Mouse (Mus musculus) urinary bladder, postnatal 4 days (tissue): Measurements from ENCODE around the gene Vamp8.

ENCODE experiments used
- DNase-seq, 2 experiments: peaks; one replicate each; pipeline ENCODE4 v3.0.0; 2021 to 2022; ENCODE audit warnings: low spot score in 2 of 2

The Vamp8 gene

DNA sequence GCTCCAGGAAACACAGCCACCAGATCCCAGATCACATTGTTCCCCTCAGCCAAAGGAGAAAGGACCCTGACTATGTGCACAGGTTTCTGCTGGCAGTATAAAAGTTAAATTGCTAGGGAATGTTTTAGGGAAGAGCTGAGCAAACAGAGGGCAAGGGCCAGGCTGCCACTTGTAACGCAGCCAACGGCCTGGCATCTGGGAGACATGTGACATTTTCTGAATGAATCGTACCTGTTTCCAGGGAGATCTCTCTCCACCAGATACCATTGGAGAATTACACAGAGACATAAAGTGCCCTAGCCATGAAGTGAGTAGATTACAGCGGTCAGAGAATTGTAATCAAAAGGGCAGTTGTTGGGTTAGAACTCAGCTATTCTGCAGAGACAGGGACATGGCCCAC is 17.3 kb downstream of the Vamp8 start:
- no peak for DNase-seq

DNA sequence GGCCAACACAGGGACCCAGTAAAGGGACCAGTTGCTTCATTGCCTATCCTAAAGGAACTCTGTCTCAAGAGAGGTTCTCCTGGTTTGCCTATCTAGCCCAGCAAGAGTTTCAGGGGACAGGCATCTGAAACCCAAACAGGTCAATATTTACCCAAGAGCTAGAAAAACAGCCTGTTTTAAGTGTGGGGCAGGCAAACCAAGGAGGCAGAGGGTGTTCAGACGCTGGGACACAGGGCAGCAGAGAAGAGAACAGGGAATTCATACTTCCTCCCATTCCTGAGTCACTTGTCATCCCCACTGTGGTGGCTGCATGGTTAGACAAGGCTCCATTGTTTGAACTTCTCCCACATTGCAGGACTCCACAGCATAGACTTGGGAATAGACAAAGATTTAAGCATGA is 18.9 kb downstream of the Vamp8 start:
- DNase-seq, result no peak

DNA sequence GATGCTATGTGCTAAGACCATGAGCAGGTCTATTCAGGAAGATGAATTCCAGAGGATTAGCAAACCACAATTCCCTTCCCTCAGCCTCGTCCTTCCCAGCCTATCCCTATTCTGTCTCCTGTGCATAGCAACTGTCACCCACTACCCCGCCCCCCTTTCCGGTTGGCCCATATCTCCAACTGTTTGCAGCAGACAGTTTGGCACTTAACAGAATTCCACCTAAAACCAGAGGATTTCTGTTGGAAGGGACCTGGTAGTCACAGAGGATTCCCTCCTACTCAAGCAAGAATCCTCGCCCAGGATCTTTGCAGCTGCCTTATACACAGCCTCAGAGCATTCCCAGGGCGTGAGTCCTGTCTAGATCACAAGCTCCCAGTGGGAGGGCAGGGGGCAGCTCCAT is 19.4 kb downstream of the Vamp8 start:
- DNase-seq, result no peak

DNA sequence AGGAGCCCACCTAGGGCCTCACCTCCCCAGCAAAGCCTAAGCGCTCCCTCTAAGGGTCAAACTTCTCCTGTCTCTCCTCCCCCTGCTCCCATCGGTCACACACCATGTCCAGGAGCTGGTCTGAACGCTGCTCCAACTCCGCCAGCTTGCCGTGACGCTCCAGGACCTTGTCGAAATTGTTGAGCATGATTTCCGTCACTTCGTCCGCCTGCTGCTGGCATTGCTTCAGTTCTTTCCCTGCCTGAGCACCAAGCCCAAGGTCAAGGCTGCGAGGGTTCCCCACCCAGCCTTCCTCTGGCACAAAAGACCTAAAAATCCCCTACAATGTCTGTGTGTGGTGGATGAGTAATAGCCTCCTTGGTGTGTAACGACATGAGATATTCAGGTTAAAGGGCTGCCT is 20.4 kb downstream of the Vamp8 start:
- no peak for DNase-seq

DNA sequence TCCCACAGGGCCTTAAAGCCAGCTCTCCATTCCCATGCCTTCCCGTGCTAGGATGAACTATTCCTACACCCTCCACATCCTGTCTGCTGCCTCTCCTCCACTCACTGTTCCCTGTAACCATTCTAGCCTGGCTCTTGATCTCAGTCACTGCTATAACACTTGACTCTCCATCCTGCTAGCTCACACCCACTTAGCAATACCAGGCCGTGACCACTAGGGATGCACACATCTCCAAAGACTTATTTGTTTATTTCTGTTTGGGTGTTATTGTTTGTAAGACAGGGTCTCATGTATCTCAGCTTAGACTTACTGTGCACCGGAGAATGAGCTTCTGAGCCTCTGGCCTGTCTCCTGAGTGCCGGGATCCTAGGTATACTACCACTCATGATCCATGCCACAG is 20.9 kb downstream of the Vamp8 start:
- no peak for DNase-seq

DNA sequence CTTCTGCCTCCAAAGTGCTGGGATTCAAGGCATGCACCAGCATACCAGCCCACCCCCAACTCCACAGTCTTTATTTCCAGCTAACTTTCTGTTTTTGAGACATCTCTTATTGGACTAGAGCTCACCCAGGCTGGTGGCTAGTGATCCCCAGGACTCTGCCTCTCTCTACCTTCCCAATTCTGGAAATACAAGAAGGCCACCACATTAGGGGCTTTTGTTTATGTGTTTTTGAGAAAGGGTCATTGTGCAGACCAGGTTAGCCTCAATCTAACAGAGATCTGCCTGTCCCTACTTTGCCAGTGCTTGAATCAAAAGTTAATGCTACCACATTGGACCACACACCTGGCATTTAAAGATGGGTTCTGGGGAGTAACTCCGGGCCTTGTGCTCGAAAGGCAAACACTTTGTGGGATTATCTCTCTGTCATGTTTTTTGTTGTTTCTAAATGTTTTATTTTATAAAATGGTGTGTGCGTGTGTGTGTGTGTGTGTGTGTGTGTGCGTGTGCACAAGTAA is 23.0 kb downstream of the Vamp8 start:
- no peak for DNase-seq

DNA sequence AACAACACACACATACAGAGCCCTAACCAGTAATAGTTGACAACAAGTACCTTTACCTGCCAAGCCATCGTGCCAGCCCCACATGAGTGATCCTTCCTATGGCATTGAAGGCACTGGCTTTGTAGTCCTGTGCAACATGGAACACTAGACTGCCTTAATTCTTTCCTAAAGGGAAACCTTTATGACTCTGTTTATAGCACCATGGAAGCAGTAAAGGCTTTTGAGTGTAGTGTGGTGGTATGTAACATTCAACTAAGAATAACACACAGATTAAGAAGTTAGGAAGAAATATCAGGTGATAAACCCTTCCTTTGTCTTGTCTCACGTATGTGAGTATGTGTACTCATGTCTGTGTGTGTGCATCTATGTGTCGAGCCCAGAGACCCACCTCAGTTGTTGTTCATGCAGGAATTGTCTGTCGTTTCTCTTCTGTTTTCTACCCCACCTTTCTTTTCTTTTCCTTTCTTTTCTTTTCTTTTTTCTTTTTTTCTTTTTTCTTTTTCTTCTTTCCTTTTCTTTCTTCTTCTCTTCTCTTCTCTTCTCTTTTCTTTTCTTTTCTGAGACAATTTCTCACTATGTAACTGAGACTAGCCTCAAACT is 23.6 kb downstream of the Vamp8 start, which contains the start of gene Rnf181:
Rnf181 (minus strand) TSS at position 113 of the 600 bp plus-strand sequence.
- DNase-seq, result no peak

DNA sequence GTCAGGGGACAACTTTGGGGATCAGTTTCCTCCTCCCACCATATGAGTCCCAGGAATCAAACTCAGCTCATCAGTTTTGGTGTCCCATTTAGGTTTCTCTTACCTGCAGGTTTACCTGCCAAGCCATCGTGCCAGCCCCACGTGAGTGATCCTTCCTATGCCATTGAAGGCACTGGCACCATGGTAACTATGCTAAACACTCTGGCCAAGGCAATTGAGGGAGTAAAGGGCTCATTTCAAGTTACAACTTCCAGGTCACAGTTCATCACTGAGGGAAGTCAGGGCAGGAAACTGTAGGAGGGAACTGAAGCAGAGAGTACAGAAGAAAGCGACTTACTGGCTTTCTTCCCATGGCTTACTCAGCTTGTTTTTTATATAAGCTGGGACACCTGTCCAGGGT is 24.2 kb downstream of the Vamp8 start:
- DNase-seq, result no peak

DNA sequence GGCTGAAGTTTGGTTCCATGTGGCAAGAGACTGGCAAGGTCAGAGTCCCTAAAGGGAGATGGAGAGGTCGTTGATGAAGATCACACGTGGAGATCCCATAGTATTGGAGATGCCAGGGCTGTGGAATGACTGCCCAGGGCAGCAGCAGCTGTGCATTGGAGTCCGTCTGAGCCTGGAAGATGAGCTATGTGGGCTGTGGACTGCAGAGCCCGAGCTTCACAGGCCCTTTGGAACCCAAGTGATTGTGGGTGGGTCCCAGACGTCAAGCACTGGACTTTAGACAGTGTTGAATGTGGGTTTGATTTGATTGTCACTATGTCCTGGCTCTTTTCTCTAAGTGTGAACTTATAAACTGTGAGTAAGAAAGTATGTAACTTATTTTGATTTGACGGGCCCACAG is 25.5 kb downstream of the Vamp8 start:
- no peak for DNase-seq

DNA sequence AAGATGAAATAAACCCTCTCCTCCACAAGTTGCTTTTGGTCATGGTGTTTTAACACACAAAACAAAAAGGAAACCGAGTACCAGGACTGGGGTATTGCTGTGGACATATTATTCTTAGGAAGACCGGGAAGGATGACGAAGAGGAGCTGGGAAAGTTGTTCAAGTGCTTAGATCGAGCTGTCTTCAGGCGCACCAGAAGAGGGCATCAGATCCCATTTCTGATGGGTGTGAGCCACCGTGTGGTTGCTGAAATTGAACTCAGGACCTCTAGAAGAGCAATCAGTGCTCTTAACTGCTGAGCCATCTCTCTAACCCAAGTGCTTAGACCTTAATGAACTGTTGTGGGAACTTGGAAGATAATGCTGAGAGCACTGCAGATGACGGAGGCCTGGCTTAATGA is 26.5 kb downstream of the Vamp8 start:
- DNase-seq, result no peak

DNA sequence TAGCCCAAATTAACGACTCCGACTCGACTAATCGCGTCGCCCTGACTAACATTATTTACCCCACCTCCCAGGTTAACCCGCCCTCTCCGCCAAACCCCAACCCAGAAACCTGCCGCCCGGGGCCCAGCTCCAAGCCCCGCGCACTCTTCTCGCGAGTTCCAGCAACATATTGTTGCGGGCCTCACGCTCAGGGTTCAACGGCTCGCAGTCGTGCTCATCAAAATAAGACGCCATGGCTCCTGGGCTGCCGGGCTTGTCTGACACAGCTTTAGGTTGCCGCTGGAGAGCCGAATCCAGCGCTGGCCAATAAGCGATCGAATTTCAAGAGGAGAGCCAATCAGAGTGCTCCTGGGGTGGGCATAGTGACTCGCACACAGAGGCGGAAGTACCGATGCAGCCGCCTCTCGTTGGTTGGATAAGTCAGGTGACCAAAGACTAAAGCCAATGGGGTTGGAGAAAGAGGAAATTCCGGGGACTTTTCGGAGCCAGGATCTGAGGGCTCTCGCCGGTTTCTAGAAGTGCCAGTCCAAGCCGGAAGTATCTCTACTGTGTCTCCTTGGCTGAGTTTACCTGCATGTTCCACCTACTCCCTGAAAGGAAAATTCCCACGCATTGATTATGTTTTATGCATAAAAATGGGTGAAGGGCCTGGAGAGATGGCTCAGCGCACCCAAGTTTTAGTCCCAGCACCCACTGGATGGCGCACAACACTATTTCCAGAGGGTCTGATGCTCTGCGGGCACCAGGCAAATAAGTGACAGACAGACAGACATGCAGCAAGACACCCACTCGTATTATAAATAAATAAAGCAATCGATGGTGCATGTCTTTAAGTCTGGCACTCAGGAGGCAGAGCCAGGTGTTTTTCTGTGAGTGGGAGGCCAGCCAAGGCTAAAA is 28.1 kb downstream of the Vamp8 start:
- DNase-seq, result peak; percentile 93 to 94

DNA sequence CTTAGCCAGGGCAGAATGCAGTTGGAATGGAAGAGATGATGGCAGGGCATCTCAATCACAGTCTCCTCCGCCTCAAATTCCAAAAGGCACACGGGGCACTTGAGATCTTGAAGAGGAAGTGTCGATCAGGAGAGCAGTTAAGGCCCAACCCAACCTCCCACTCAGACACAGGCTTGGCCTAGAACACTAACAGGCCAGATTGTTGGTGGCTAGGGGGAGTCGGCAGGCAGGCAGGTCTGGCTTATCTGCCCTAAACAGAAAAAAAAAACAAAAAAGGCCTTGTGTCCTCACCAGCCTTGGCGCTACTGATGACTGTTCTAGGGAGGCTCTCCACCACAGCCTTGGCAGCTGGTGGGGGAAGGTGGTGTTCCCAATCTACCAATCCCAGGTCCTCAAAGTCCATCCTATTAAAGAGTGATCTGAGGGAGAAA is 29.4 kb downstream of the Vamp8 start:
- DNase-seq, result no peak

DNA sequence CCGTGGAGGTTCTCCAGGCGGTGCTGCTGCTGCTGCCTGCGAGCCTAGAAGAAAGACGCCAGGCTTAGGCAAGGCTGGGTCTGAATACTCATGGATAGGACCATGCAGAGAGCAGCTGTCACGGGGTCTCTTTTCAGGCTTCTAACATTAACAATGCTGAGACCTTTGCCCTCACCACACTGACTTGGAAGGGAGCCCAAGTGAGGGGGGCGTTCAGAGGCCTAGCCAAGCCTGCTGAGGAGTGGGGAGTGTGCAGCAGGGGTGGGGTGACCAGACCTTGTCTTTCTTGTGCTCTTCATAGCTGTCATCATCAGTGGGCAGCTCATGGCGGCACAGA is 29.9 kb downstream of the Vamp8 start:
- no peak for DNase-seq

DNA sequence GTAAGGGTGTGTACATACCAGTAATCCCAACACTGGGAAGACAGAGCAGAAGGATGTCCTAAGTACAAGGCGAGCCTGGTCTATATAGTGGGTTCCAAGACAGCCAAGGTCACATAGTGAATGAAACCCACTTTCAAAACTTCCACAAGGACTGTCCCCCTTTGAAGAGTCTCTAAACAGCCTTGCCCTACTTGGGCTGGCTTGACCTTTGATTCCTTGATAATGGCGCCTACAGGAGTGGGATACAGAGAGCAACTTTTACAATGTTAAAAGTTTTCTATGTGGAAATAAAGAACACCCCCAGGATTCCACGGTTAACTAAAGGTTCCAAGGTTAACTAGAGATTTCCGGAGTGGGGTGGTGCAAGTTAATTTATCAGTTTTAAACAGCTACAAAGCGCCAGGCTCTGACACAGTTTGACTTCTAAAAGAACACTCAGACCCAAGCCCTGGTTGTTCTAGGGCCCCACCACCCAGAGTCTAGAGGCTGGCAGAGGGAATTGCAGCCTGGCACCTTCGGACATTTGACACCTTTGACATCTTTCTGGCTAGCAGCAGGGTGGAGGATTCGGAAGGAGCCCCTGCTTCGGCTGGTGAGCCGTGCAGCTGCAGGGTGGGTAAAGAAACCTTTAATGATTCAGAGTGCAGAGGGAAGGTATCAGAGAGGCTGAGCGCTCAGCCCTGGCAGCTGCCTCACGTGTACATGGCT is 30.5 kb downstream of the Vamp8 start:
- DNase-seq, result no peak

DNA sequence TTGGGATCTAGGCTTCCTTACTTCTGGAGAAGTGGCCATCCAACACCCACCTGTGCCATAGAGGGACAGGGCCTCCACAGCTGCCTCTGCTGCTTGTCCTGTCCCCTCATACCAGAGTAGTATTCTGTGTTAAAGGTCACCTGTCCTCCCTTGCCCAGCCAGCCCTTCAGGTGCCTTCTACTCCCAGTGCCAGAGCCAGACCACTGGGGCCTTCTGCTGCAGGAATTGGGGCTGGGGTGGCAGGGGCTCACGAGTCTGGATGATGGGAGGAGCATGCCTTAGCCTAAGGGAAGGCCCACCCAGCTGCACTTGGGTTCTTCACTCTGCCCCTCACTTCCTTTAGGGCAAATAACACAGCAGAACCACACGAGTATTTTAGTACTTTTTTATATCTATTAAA is 31.2 kb downstream of the Vamp8 start:
- no peak for DNase-seq

DNA sequence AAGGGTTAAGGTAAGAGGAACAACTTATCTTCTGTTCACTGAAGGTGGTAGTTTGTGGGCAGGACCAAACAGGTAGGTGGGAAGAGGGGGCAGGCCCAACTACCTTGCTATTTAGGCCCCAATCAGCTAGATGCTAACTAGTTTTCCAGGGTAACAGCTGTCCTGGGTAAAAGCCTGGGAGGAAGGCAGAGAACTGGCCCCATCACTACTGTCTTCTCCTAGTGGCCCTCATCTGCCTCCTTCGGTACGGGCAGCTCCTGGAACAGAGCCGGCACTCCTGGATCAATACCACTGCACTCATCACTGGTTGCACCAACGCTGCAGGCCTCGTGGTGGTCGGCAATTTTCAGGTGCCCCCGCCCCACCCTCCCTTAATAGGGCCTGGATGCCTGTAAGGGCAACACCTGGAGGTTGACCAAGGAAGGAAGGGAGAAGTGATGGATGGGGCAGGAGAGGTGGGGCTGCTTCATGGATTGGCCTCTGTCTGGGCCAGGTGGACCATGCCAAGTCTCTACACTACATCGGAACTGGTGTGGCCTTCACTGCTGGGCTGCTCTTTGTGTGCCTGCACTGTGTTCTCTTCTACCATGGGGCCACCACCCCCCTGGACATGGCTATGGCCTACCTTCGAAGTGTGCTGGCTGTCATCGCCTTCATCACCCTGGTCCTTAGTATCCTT is 32.3 kb downstream of the Vamp8 start:
- DNase-seq, result no peak

DNA sequence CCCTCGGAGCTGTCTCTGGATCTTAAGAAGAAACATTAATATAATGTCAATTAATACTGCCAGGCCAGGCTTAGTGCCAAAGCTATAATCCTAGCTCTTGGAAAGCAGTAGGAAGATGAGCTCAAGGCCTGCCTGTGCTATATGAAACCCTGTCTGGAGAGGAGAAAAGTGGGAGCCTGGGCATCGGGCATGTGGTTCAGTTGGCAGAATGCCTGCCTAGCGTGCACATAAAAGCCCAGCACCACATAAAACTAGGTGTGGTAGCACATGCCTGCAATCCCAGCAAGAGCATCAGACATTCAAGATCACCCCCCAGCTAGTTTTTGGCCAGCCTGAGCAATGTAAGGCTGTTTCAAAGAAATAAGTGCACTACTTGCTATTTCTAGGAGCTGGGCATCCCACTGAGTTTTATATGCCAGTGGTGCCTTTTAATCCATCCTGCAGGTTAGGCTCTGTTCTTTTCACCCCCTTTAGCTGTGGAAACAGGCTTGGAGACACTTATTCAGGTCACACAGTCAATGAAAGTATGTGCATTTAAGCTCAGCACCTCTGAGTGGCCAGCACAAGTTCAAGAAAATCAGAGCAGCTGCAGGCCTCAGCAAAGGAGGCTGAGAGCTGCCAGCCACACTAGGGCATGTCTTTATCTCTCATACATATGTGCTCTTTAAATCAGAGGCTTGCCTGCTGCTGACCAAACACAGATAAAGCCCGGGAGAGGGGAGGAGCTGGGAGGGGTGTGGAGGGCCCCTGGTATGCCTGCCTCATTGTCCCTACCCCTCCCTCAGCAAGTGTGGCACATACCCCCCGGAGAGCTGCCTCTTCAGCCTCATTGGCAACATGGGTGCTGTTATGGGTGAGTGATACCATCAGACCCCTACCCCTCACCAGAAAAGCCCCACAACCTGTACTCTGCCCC is 33.1 kb downstream of the Vamp8 start:
- no peak for DNase-seq

DNA sequence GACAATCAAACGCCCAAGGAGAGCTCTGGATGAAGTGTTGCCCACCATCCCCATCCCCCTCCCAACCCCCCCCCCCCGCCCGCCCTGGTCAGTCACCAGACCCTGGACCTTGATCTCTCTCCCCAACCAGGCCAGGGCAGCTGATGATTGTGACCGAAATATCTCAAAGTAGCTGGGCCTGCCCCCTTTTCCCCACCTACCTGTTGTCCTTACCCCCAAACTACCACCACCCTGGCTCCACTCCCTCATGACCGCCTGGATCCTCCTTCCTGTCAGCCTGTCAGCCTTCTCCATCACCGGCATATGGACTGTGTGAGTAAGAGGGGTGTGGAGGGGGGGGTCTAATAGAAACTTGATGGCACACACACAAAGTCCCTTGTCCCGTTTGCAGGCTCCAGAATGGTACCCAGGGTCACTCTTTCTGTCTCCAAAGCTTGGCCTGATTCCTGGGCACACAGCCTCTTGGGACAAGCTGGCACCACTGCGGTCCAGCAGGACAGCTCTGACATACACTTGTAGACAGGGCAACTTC is 34.4 kb downstream of the Vamp8 start:
- no peak for DNase-seq

DNA sequence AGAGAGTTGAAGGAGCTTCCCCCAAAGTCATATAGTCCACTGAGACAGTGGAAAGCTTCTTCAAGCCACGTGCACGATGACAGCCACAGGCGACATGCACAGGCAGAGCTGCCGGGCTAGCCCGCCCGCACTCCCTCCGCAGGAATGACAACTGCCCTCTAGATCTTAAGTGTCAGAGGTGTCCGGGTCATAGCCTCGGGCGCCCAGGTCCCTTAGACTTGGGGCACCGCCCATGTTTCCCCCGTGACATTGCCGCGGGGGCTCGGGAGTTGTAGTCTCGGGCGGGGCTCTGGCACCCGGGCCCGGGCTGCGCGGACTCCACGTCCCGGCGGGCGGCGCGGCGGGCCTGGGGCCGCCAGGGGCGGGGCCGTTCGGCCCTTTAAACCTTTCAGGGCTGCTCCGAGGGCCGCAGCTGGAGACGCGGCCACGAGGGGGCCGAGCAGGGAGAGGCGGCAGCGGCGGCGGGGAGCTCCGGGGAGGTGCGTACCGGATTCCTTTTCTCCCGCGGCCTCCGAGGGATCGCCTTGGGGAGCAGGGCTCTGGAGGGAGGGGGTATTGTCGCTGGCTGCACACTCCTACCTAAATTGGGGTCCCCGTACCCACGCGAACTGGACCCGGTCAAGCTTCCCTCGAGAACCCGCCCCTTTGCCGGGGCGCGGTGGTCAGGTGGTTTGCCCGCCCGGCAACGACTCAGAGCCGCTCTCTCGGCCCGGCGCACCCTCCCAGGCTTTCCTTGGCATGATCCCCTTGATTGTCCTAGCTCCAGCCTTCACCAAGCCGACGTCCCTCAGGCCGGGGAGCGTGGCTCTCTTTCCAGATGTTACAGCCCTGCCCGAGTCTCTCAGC is 35.2 kb downstream of the Vamp8 start, which contains the start of gene Tmem150a:
Tmem150a (plus strand) TSS at position 382 of the 846 bp plus-strand sequence.
- DNase-seq, result peak; percentile 81 to 85

DNA sequence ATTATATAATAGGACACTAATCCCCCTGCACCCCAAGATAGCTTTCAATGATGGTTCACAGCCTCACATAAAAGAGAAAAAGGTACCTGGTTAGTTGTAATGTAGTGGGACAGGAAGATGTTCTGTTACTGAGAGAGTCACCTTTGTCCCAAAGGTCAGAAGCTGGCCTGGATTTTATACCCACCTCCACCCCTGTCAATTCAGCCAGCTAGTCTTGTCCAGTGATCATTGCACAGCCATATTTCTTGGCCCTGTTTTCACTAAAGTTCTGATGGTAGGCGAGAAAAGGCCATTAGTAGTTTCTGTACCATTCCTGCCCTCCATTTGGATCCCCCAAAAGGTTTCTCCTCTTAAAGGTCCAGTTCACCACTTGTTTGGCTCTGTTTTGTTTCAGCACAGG is 36.5 kb downstream of the Vamp8 start:
- no peak for DNase-seq
